In the genomic region with DNA sequence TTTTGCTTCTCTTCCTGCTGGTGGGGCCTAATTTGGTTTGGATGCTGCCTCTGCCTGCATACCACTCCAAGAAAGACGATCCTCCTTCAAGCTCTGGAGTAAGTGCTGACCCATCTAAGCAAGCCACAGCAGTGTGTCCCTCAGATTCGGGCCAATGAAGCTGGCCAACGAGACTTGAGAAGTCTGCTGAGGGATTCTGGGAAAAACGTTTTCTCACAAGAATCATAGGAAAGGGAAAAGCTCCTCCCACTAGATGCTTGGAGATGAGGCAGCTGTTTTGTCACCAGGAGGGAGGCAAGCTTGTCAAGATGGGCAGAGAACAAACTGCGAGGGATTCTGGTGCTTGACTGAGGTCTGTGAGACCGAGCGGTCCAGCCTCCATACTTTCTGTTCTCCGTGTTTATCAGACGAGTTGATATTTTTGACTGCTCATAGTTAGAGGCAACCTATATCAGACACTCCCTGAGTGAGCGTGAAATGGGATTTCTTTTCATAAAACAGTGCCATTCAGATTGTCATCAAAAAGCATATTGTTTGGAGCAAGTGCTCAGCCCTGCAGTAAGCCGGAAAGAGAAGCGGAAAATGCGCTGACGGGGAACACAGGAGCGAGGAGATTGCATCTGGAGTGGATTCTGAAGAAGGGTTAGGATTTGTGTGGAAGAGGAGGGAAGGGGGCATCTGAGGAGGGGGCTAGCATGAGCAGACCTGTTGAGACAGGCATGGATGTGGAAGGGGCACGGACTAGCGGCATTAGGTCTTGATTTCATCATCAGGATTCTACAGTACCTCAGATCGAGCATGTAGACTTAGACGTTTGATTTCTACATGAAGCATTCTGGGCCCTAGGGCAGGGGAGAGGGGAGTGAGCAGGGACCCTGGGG, we compare ENCODE assay signal across 8 mouse cellular contexts. TPM values are rescaled to one million over a fixed set of nuclear protein-coding genes. Genes with fewer than 3 reads are reported as not detected.
DNase-seq lines count a peak whose midpoint lies in the region; ATAC-seq and TF ChIP-seq lines count a peak whose summit lies in the region.
"Had no signal": no experiment of that assay in that cellular context is flagged by ENCODE, and none has a peak within 500 bp of the region (broad histone marks: within the 10 kb centered on the region; RNA-seq: fewer than 3 reads in every experiment).

No protein-coding gene starts in this region.

- H3K4me3 ChIP-seq in embryonic facial prominence, embryonic 10.5 days, result peak overlapping the region; percentile 0; the same call in 1 of the 2 replicates
- no peak overlapping the region for H3K4me3 ChIP-seq in embryonic facial prominence, embryonic 13.5 days
- H3K4me3 ChIP-seq in cerebellum, adult 2 months (replicated peaks; ENCODE audit: insufficient read depth, low read depth, low read length), result no peak overlapping the region
- no peak overlapping the region for H3K4me3 ChIP-seq in thymus, adult 2 months (ENCODE audit: control insufficient read depth, insufficient read depth, low read length)
- H3K4me3 ChIP-seq: forebrain, embryonic 13.5 days had no signal

- peak; percentile 28 for DNase-seq in embryonic facial prominence, embryonic 10.5 days (ENCODE audit: low spot score)
- peak; percentile 73 to 76 for DNase-seq in heart, postnatal 10 days
- peak; percentile 38 for DNase-seq in lung, postnatal 36 days
- no peak for DNase-seq in cerebellum, postnatal 36 days
- DNase-seq in cerebellum, adult 2 months, result no peak
- DNase-seq in thymus, adult 2 months, result no peak

- no peaks in the 10 kb centered on the region for H3K27me3 ChIP-seq in embryonic facial prominence, embryonic 10.5 days (replicated peaks; ENCODE audit: low read depth, poor library complexity, severe bottlenecking)
- H3K27me3 ChIP-seq in embryonic facial prominence, embryonic 13.5 days, result no peaks in the 10 kb centered on the region
- no peaks in the 10 kb centered on the region for H3K27me3 ChIP-seq in cerebellum, adult 2 months (ENCODE audit: control insufficient read depth, insufficient read depth, low read length)
- H3K27me3 ChIP-seq in thymus, adult 2 months (ENCODE audit: control insufficient read depth, insufficient read depth, low read length), result no peaks in the 10 kb centered on the region

- WGBS in embryonic facial prominence, embryonic 10.5 days, result 50% methylated on average over 19 of the region's 19 CpGs
- WGBS in embryonic facial prominence, embryonic 13.5 days, result 24% methylated on average over 19 of the region's 19 CpGs
- WGBS in cerebellum, adult 2 months, result 74% methylated on average over 19 of the region's 19 CpGs
- WGBS in thymus, adult 2 months, result 93% methylated on average over 19 of the region's 19 CpGs

- 0 out of 2 replicates have a peak, but pooled peaks cover 4% of the 10 kb centered on the region for H3K36me3 ChIP-seq in embryonic facial prominence, embryonic 10.5 days (replicated peaks)
- no peaks in the 10 kb centered on the region; the same call in 1 of the 2 replicates for H3K36me3 ChIP-seq in embryonic facial prominence, embryonic 13.5 days
- H3K36me3 ChIP-seq in thymus, adult 2 months (ENCODE audit: control insufficient read depth, insufficient read depth, low read length), result no peaks in the 10 kb centered on the region

- ATAC-seq in embryonic facial prominence, embryonic 13.5 days (ENCODE audit: insufficient number of reproducible peaks, insufficient read depth, low FRiP score, low TSS enrichment, low read depth), result no peak
- ATAC-seq: forebrain, embryonic 13.5 days had no signal

- H3K9me3 ChIP-seq in embryonic facial prominence, embryonic 10.5 days, result no peaks in the 10 kb centered on the region
- H3K9me3 ChIP-seq in embryonic facial prominence, embryonic 13.5 days, result no peaks in the 10 kb centered on the region
- H3K9me3 ChIP-seq: forebrain, embryonic 13.5 days had no signal

- intact Hi-C loops in heart, postnatal 10 days (cut with DNase I), result no loop called here

- TF ChIP-seq CTCF in cerebellum, adult 2 months (IDR thresholded peaks at IDR 0.05; ENCODE audit: borderline replicate concordance, insufficient read depth, low read depth, low read length), result no peak
- no peak for TF ChIP-seq CTCF in thymus, adult 2 months (IDR thresholded peaks at IDR 0.05; ENCODE audit: borderline replicate concordance, control insufficient read depth, extremely low read depth, insufficient read depth, low read length, poor library complexity)

- peak overlapping the region; percentile 44; the same call in 1 of the 2 replicates for H3K9ac ChIP-seq in embryonic facial prominence, embryonic 13.5 days
- H3K9ac ChIP-seq: forebrain, embryonic 13.5 days had no signal

- TF ChIP-seq POLR2A in cerebellum, adult 2 months (IDR thresholded peaks at IDR 0.05; ENCODE audit: borderline replicate concordance, insufficient read depth, low read length), result no peak
- TF ChIP-seq POLR2A in thymus, adult 2 months (IDR thresholded peaks at IDR 0.05; ENCODE audit: control insufficient read depth, extremely low read depth, insufficient read depth, low read length, poor library complexity), result no peak

- peak overlapping the region; percentile 40 for H3K4me2 ChIP-seq in embryonic facial prominence, embryonic 13.5 days
- H3K4me2 ChIP-seq: forebrain, embryonic 13.5 days had no signal

- H3K4me1 ChIP-seq in embryonic facial prominence, embryonic 10.5 days, result peaks cover 100% of the 10 kb centered on the region
- peaks cover 100% of the 10 kb centered on the region for H3K4me1 ChIP-seq in embryonic facial prominence, embryonic 13.5 days
- peaks cover 13% of the 10 kb centered on the region for H3K4me1 ChIP-seq in cerebellum, adult 2 months (ENCODE audit: control insufficient read depth, insufficient read depth, low read length)
- H3K4me1 ChIP-seq in thymus, adult 2 months (replicated peaks; ENCODE audit: control insufficient read depth, insufficient read depth, low read length), result no peaks in the 10 kb centered on the region; the same call in 1 of the 2 replicates

- peak overlapping the region; percentile 92 for H3K27ac ChIP-seq in embryonic facial prominence, embryonic 10.5 days (replicated peaks)
- peak overlapping the region; percentile 95 for H3K27ac ChIP-seq in embryonic facial prominence, embryonic 13.5 days
- H3K27ac ChIP-seq in cerebellum, adult 2 months (ENCODE audit: insufficient read depth, low read length), result no peak overlapping the region
- H3K27ac ChIP-seq in thymus, adult 2 months (ENCODE audit: control insufficient read depth, insufficient read depth, low read length), result no peak overlapping the region
- H3K27ac ChIP-seq: forebrain, embryonic 13.5 days had no signal

RNA-seq across cellular contexts. Expression of a gene that starts 17.0 kb away (rescaled TPM):
- 52.1 and 59.2 TPM in 2 replicates for polyA plus RNA-seq in embryonic facial prominence, embryonic 10.5 days (2016; fragmentation: Nextera tagmentation; extraction: Ambion mirVana)
- polyA plus RNA-seq in embryonic facial prominence, embryonic 13.5 days (2015; fragmentation: Nextera tagmentation; extraction: Ambion mirVana), result 95.5 and 104 TPM in 2 replicates
- total RNA-seq in heart, postnatal 10 days (2021), result 10 to 100 TPM; 21.6 to 24.9 TPM
- polyA plus RNA-seq in cerebellum, adult 2 months (2012; rRNA removed), result 4.3 and 5.1 TPM in 2 replicates
- polyA plus RNA-seq in thymus, adult 2 months (2012; rRNA removed), result 8.6 and 9.7 TPM in 2 replicates

Comparison
In these comparisons a context has a peak if more than half of its experiments do, and no peak if none do; other contexts are left out.
1. DNase-seq: peak in embryonic facial prominence, embryonic 10.5 days (single experiment), heart, postnatal 10 days (2 of 2) and lung, postnatal 36 days (single experiment); none in cerebellum, postnatal 36 days (0 of 2), cerebellum, adult 2 months (0 of 2) and thymus, adult 2 months (single experiment).
2. H3K27ac ChIP-seq: peak in embryonic facial prominence, embryonic 10.5 days (single experiment) and embryonic facial prominence, embryonic 13.5 days (single experiment); none in cerebellum, adult 2 months (single experiment) and thymus, adult 2 months (single experiment).